Mouse (Mus musculus): ENCODE results near the gene Gm43738. TPM values are rescaled to one million over a fixed set of nuclear protein-coding genes. Genes with fewer than 3 reads are reported as not detected.

Gm43738 gene
- polyA plus RNA-seq (2015; fragmentation: Nextera tagmentation; extraction: Ambion mirVana), result not detected in 2 replicates

DNA sequence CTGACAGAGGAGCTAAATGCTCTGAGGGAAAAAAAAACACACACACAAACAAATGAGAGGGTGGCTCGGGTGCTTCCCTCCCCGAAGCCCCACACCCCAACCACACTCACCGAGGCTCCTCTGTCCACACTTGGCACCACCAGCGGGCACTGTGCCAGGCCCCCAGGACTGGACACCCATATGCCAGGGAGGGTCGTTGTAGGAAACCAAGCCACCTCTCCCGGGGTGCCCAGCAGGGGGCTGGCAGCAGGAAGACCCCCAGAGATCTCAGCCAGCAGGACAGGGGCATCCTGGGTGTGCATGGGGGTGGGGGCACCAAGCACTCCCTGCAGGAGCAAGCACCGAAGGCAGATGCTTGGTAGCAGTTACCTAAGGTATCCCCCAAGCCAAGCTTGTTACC is at the start of gene Gm43738:
Gm43738 (minus strand) TSS at position 289 of the 400 bp plus-strand sequence.
- Histone ChIP-seq H3K4me3 (replicated peaks) (peak within 1 kb of the TSS; percentile 74), H3K4me1 (peaks cover 31% of the 10 kb centered on the region), H3K36me3 (peaks cover 41% of the 10 kb centered on the region), H3K4me2 (replicated peaks) (peak within 1 kb of the TSS; percentile 85), H3K27ac (replicated peaks) (peak within 1 kb of the TSS; percentile 74), H3K27me3 (no peaks in the 10 kb centered on the region), H3K9ac (peak within 1 kb of the TSS; percentile 44), H3K9me3 (replicated peaks) (no peaks in the 10 kb centered on the region)
- ATAC-seq (ENCODE audit: insufficient number of reproducible peaks, low FRiP score, low TSS enrichment, low read depth), result no peak
- 23% methylated on average over 7 of the region's 7 CpGs for WGBS

- Histone ChIP-seq H3K36me3 (no peaks in the 10 kb centered on the region), H3K27me3 (peaks cover 37% of the 10 kb centered on the region), H3K9me3 (replicated peaks) (no peaks in the 10 kb centered on the region), H3K4me3 (replicated peaks) (no peak overlapping the region), H3K27ac (replicated peaks) (no peak overlapping the region), H3K4me2 (replicated peaks) (no peak overlapping the region), H3K4me1 (peaks cover 9% of the 10 kb centered on the region; the same call in 1 of the 2 replicates), H3K9ac (no peak overlapping the region)
- no peak for ATAC-seq (ENCODE audit: insufficient number of reproducible peaks, low FRiP score, low TSS enrichment, low read depth)
- WGBS, result 70% methylated on average over 14 of the region's 14 CpGs
Measured at GRCm38 (mm10) chr3:89148567-89148966, 47.7 kb upstream of the Gm43738 start.

- peak overlapping the region; percentile 38 for H3K4me3 ChIP-seq (replicated peaks)
- peaks cover 9% of the 10 kb centered on the region; the same call in 1 of the 2 replicates for H3K4me1 ChIP-seq
- peaks cover 37% of the 10 kb centered on the region for H3K27me3 ChIP-seq
- 10% methylated on average over 15 of the region's 15 CpGs for WGBS
- no peak overlapping the region for H3K9ac ChIP-seq
- H3K9me3 ChIP-seq (replicated peaks), result no peaks in the 10 kb centered on the region
- peak overlapping the region; percentile 66 for H3K4me2 ChIP-seq (replicated peaks)
- no peak overlapping the region for H3K27ac ChIP-seq (replicated peaks)
- ATAC-seq (ENCODE audit: insufficient number of reproducible peaks, low FRiP score, low TSS enrichment, low read depth), result no peak
- no peaks in the 10 kb centered on the region for H3K36me3 ChIP-seq
Measured at GRCm38 (mm10) chr3:89147979-89148311, 47.0 kb upstream of the Gm43738 start.

GRCm38 (mm10) chr3:89147101-89147978 is 46.4 kb upstream of the Gm43738 start:
- Histone ChIP-seq H3K36me3 (no peaks in the 10 kb centered on the region), H3K4me1 (peaks cover 9% of the 10 kb centered on the region; the same call in 1 of the 2 replicates), H3K4me2 (replicated peaks) (peak overlapping the region; percentile 66), H3K9ac (no peak overlapping the region), H3K27me3 (peaks cover 37% of the 10 kb centered on the region), H3K27ac (replicated peaks) (no peak overlapping the region), H3K9me3 (replicated peaks) (no peaks in the 10 kb centered on the region), H3K4me3 (replicated peaks) (peak overlapping the region; percentile 38)
- no peak for ATAC-seq (ENCODE audit: insufficient number of reproducible peaks, low FRiP score, low TSS enrichment, low read depth)
- WGBS, result 22% methylated on average over 26 of the region's 26 CpGs

GRCm38 (mm10) chr3:89145566-89145965 is 44.7 kb upstream of the Gm43738 start:
- Histone ChIP-seq H3K36me3 (no peaks in the 10 kb centered on the region), H3K4me2 (replicated peaks) (no peak overlapping the region), H3K4me1 (peaks cover 9% of the 10 kb centered on the region; the same call in 1 of the 2 replicates), H3K9me3 (replicated peaks) (no peaks in the 10 kb centered on the region), H3K4me3 (replicated peaks) (no peak overlapping the region), H3K9ac (no peak overlapping the region), H3K27ac (replicated peaks) (no peak overlapping the region), H3K27me3 (peaks cover 33% of the 10 kb centered on the region)
- WGBS, result 22% methylated on average over 8 of the region's 8 CpGs
- no peak for ATAC-seq (ENCODE audit: insufficient number of reproducible peaks, low FRiP score, low TSS enrichment, low read depth)

GRCm38 (mm10) chr3:89144821-89145220 is 43.9 kb upstream of the Gm43738 start:
- ATAC-seq (ENCODE audit: insufficient number of reproducible peaks, low FRiP score, low TSS enrichment, low read depth), result no peak
- H3K4me1 ChIP-seq, result peaks cover 9% of the 10 kb centered on the region; the same call in 1 of the 2 replicates
- no peak overlapping the region for H3K27ac ChIP-seq (replicated peaks)
- WGBS, result 67% methylated on average over 10 of the region's 10 CpGs
- peaks cover 27% of the 10 kb centered on the region for H3K27me3 ChIP-seq
- H3K4me3 ChIP-seq (replicated peaks), result no peak overlapping the region
- no peaks in the 10 kb centered on the region for H3K36me3 ChIP-seq
- H3K9ac ChIP-seq, result no peak overlapping the region
- H3K9me3 ChIP-seq (replicated peaks), result no peaks in the 10 kb centered on the region
- H3K4me2 ChIP-seq (replicated peaks), result no peak overlapping the region

DNA sequence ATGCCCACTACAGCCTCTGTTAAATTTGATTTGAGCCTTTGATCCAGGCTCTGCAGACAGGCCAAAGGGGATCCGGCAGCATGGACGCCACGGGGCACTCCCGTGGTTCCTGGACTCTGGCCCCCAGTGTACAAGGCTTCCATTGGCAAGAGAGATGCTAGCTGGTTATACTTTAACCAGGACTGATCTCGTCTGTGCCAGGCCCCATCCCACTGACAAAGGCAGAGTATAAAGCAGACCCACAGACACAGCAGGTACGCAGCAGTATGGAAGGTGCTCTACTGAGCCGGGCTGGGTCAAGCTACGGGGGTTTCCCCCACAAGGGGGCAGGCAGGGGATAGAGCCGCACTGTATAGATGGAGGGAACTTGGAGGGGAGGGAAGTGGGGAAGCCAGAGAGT is 35.5 kb upstream of the Gm43738 start:
- Histone ChIP-seq H3K27me3 (0 out of 2 replicates have a peak, but pooled peaks cover 4% of the 10 kb centered on the region), H3K36me3 (no peaks in the 10 kb centered on the region), H3K4me1 (0 out of 2 replicates have a peak, but pooled peaks cover 6% of the 10 kb centered on the region), H3K9ac (no peak overlapping the region), H3K9me3 (replicated peaks) (no peaks in the 10 kb centered on the region), H3K4me2 (replicated peaks) (no peak overlapping the region), H3K4me3 (replicated peaks) (no peak overlapping the region), H3K27ac (replicated peaks) (no peak overlapping the region)
- 41% methylated on average over 9 of the region's 9 CpGs for WGBS
- ATAC-seq (ENCODE audit: insufficient number of reproducible peaks, low FRiP score, low TSS enrichment, low read depth), result no peak

GRCm38 (mm10) chr3:89135958-89136357 is 35.1 kb upstream of the Gm43738 start, which contains the start of gene Pklr:
Gene Pklr (plus strand): TSS chr3:89136142.
- H3K27ac ChIP-seq (replicated peaks), result no peak within 1 kb of the TSS
- ATAC-seq (ENCODE audit: insufficient number of reproducible peaks, low FRiP score, low TSS enrichment, low read depth), result no peak
- 0 out of 2 replicates have a peak, but pooled peaks cover 4% of the 10 kb centered on the region for H3K27me3 ChIP-seq
- H3K4me1 ChIP-seq, result 0 out of 2 replicates have a peak, but pooled peaks cover 6% of the 10 kb centered on the region
- no peaks in the 10 kb centered on the region for H3K36me3 ChIP-seq
- no peak within 1 kb of the TSS for H3K4me3 ChIP-seq (replicated peaks)
- H3K9ac ChIP-seq, result no peak within 1 kb of the TSS
- H3K9me3 ChIP-seq (replicated peaks), result no peaks in the 10 kb centered on the region
- no peak within 1 kb of the TSS for H3K4me2 ChIP-seq (replicated peaks)
- 53% methylated on average over 3 of the region's 3 CpGs for whole genome bisulfite sequencing

GRCm38 (mm10) chr3:89133752-89134151 is 32.9 kb upstream of the Gm43738 start:
- Histone ChIP-seq H3K4me3 (replicated peaks) (no peak overlapping the region), H3K27ac (replicated peaks) (no peak overlapping the region), H3K4me1 (0 out of 2 replicates have a peak, but pooled peaks cover 6% of the 10 kb centered on the region), H3K36me3 (no peaks in the 10 kb centered on the region), H3K27me3 (0 out of 2 replicates have a peak, but pooled peaks cover 4% of the 10 kb centered on the region), H3K9ac (no peak overlapping the region), H3K9me3 (replicated peaks) (no peaks in the 10 kb centered on the region), H3K4me2 (replicated peaks) (no peak overlapping the region)
- 81% methylated on average over 1 of the region's 1 CpGs for WGBS
- no peak for ATAC-seq (ENCODE audit: insufficient number of reproducible peaks, low FRiP score, low TSS enrichment, low read depth)

- H3K9ac ChIP-seq, result no peak overlapping the region
- 0 out of 2 replicates have a peak, but pooled peaks cover 6% of the 10 kb centered on the region for H3K4me1 ChIP-seq
- 79% methylated on average over 7 of the region's 7 CpGs for WGBS
- no peak for ATAC-seq (ENCODE audit: insufficient number of reproducible peaks, low FRiP score, low TSS enrichment, low read depth)
- no peaks in the 10 kb centered on the region for H3K36me3 ChIP-seq
- no peak overlapping the region for H3K27ac ChIP-seq (replicated peaks)
- no peaks in the 10 kb centered on the region for H3K9me3 ChIP-seq (replicated peaks)
- H3K4me3 ChIP-seq (replicated peaks), result no peak overlapping the region
- H3K27me3 ChIP-seq, result 0 out of 2 replicates have a peak, but pooled peaks cover 4% of the 10 kb centered on the region
- no peak overlapping the region for H3K4me2 ChIP-seq (replicated peaks)
Measured at GRCm38 (mm10) chr3:89133063-89133450, 32.2 kb upstream of the Gm43738 start.

DNA sequence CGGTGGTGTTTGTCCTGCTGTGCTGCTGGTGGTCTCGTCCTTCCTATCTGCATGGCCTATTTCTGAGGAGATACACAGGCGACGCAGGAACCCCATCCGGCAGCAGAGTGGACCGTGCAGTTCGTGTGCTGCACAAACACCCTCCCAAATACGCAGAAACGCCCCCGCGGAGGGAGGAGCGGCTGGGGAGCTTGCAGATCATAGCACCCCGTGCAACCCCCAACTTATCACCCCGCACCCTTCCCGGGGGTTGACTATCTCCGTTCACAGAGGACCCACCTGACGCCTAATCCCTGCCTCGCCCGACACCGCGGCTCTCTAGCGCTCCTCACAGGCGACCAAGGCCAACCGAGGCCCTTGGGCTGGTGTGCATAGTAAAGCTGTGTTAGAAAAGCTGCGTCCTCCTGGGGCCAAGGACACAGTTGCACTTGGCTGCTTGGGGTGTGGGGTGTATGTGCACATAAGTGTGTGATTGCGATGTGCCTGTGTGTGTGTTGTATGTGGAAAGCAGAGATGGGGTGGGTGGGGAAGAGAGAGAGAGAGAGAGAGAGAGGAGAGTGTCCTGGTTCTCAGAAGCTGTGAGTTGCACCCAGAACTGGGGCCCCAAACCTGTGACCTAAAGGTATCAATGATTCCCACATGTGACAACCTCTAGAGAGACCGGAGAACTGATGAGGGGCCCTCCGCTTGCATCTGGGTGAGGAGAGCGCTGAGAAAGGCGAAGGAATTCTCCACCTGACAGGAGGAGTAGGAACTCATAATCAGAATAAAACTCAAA is 31.6 kb upstream of the Gm43738 start:
- Histone ChIP-seq H3K9me3 (replicated peaks) (no peaks in the 10 kb centered on the region), H3K4me2 (replicated peaks) (peak overlapping the region; percentile 59), H3K4me1 (0 out of 2 replicates have a peak, but pooled peaks cover 6% of the 10 kb centered on the region), H3K4me3 (replicated peaks) (peak overlapping the region; percentile 37), H3K27ac (replicated peaks) (no peak overlapping the region), H3K36me3 (no peaks in the 10 kb centered on the region), H3K9ac (0 out of 2 replicates have a peak overlapping the region, but pooled peaks have one; percentile 12), H3K27me3 (0 out of 2 replicates have a peak, but pooled peaks cover 4% of the 10 kb centered on the region)
- WGBS, result 14% methylated on average over 30 of the region's 30 CpGs
- peak; percentile 19; the same call in 1 of the 2 replicates for ATAC-seq (ENCODE audit: insufficient number of reproducible peaks, low FRiP score, low TSS enrichment, low read depth)
